Mouse (Mus musculus): Measurements from ENCODE around the gene Sp8. TPM values are rescaled to one million over a fixed set of nuclear protein-coding genes. Genes with fewer than 3 reads are reported as not detected.
A peak's percentile ranks its signal among the peaks of the same experiment; 100 is the strongest.

Sp8 gene
- polyA plus RNA-seq, 1 experiment from 2014 or later = 12.2 TPM

GRCm38 (mm10) chr12:118850851-118851410 is 4.8 kb downstream of the Sp8 start:
- Histone ChIP-seq H3K9me3 (replicated peaks) (no peaks in the 10 kb centered on the region), H3K4me1 (peaks cover 81% of the 10 kb centered on the region), H3K36me3 (peaks cover 6% of the 10 kb centered on the region; the same call in 1 of the 2 replicates), H3K4me3 (peak overlapping the region; percentile 69), H3K27me3 (ENCODE audit: low read depth, poor library complexity, severe bottlenecking) (peaks cover 85% of the 10 kb centered on the region), H3K27ac (replicated peaks) (peak overlapping the region; percentile 91; the same call in 1 of the 2 replicates)
- WGBS = 16% methylated on average over 12 of the region's 12 CpGs
- DNase-seq (ENCODE audit: low spot score) = no peak

- H3K27me3 ChIP-seq (ENCODE audit: low read depth, poor library complexity, severe bottlenecking) = peaks cover 71% of the 10 kb centered on the region
- peak overlapping the region; percentile 88; the same call in 1 of the 2 replicates for H3K27ac ChIP-seq (replicated peaks)
- no peaks in the 10 kb centered on the region for H3K9me3 ChIP-seq (replicated peaks)
- peaks cover 77% of the 10 kb centered on the region for H3K4me1 ChIP-seq
- peak overlapping the region; percentile 57 for H3K4me3 ChIP-seq
- 1% methylated on average over 3 of the region's 3 CpGs for WGBS
- peaks cover 6% of the 10 kb centered on the region; the same call in 1 of the 2 replicates for H3K36me3 ChIP-seq
- no peak for DNase-seq (ENCODE audit: low spot score)
These were observed 7.2 kb downstream of the Sp8 start for GRCm38 (mm10) chr12:118853331-118853730.

DNA sequence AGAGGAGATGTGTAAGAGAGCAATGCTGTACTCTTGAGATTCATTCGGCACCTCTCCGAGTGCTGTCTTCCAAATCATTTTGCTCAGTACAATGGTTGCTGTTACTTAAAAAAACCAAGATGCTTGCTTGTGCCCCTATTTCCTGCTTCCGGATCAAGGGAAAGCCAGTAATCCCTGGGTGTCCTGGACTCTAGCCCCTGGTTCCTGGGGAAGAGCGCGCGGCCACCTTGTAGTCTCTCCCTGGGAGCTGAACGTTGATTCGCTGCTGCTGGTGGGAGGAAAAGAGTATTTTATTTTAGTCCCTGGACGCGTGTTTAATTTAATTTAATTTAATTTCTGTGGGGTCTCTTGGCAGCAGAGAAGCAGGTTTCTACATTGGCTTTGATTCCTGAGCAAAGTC is 8.3 kb downstream of the Sp8 start:
- no peaks in the 10 kb centered on the region for H3K9me3 ChIP-seq (replicated peaks)
- H3K36me3 ChIP-seq = peaks cover 3% of the 10 kb centered on the region; the same call in 1 of the 2 replicates
- peaks cover 60% of the 10 kb centered on the region for H3K27me3 ChIP-seq (ENCODE audit: low read depth, poor library complexity, severe bottlenecking)
- peak overlapping the region; percentile 88 for H3K27ac ChIP-seq (replicated peaks)
- H3K4me1 ChIP-seq = peaks cover 68% of the 10 kb centered on the region
- DNase-seq (ENCODE audit: low spot score) = peak; percentile 57
- peak overlapping the region; percentile 57 for H3K4me3 ChIP-seq
- WGBS = 1% methylated on average over 10 of the region's 10 CpGs

DNA sequence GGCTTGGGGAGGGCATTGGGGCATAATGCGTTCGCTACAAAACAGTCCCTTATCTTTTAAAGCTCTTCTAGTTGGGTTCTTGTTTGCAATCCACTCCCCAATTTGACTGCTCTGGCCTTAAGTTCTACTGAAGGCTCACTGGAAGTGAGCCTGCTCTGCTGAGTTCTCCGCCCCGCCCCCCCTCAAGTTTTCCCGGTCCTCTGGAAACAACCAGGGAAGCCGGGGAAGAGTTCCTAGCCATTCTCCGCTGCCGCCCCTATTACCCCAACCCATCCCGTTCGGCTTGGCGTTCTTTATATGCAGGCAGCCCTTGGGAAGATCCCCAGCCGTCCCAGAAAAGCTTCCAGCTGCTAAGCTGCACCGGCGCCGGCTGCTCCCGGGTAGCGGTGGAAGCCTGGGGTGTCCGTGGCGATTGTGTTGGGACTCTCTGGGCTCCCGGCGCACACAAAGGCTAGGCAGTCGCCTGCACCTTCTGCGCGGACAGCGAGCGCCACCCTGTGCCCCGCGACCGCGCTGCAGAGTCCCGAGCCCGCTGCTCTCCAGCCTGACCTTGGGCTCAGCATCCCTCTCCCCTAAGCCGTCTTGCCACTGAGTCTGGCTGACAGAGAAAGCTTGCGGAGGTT is 8.8 kb downstream of the Sp8 start:
- H3K27me3 ChIP-seq (ENCODE audit: low read depth, poor library complexity, severe bottlenecking) = peaks cover 55% of the 10 kb centered on the region
- peak overlapping the region; percentile 88 for H3K27ac ChIP-seq (replicated peaks)
- H3K4me3 ChIP-seq = peak overlapping the region; percentile 57
- peaks cover 64% of the 10 kb centered on the region for H3K4me1 ChIP-seq
- WGBS = under 1% methylated on average over 34 of the region's 34 CpGs
- peak; percentile 93 for DNase-seq (ENCODE audit: low spot score)
- no peaks in the 10 kb centered on the region for H3K36me3 ChIP-seq
- H3K9me3 ChIP-seq (replicated peaks) = no peaks in the 10 kb centered on the region

- DNase-seq (ENCODE audit: low spot score) = peak; percentile 49
- Histone ChIP-seq H3K27ac (replicated peaks) (no peak overlapping the region), H3K4me3 (no peak overlapping the region), H3K4me1 (peaks cover 57% of the 10 kb centered on the region), H3K9me3 (replicated peaks) (no peaks in the 10 kb centered on the region), H3K36me3 (no peaks in the 10 kb centered on the region), H3K27me3 (ENCODE audit: low read depth, poor library complexity, severe bottlenecking) (peaks cover 43% of the 10 kb centered on the region)
- WGBS = 2% methylated on average over 7 of the region's 7 CpGs
These were observed 10.0 kb downstream of the Sp8 start for GRCm38 (mm10) chr12:118856151-118856550.

DNA sequence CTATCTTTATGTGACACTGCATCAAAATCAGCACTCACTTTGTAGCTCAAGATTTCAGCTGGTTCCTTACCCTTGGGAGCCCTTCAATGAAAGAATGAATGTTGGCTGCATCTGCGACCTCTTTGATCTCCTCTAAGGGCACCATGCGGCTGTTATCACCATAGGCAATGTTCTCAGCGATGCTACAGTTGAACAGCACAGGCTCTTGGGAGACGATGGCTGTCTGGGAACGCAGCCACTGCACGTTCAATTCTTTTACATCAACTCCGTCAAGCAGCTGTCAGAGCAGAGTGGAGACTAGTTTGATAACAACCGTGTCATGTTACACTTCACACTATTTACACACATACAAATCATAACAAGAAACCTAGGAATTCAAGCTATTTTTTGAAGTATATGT is 26.5 kb downstream of the Sp8 start:
- 88% methylated on average over 8 of the region's 8 CpGs for WGBS
- no peak for DNase-seq (ENCODE audit: low spot score)
- Histone ChIP-seq H3K4me3 (no peak overlapping the region), H3K4me1 (no peaks in the 10 kb centered on the region), H3K27me3 (ENCODE audit: low read depth, poor library complexity, severe bottlenecking) (no peaks in the 10 kb centered on the region), H3K9me3 (replicated peaks) (no peaks in the 10 kb centered on the region), H3K27ac (replicated peaks) (no peak overlapping the region), H3K36me3 (no peaks in the 10 kb centered on the region)

DNA sequence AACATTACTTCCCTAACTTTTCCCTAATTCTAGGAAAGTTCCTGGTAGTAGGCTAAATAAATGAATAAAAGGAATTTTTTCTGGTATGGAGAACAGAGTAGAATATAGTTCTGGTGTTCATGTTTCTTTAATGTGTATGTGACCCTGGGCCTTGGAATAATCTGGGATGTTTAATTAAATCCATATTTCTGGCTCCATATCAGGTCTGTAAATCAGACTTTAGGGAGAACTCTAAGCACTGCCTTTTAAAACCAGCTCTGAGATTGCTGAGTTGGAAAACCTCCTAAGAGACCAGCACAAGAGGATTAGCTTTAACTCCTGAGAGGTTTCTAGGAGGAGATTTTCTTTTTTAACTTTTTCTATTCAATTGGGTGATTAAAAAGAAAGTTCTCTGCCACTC is 36.7 kb downstream of the Sp8 start:
- no peak overlapping the region for H3K4me3 ChIP-seq
- no peaks in the 10 kb centered on the region for H3K36me3 ChIP-seq
- DNase-seq (ENCODE audit: low spot score) = no peak
- H3K4me1 ChIP-seq = no peaks in the 10 kb centered on the region
- H3K9me3 ChIP-seq (replicated peaks) = no peaks in the 10 kb centered on the region
- H3K27ac ChIP-seq (replicated peaks) = no peak overlapping the region
- no peaks in the 10 kb centered on the region for H3K27me3 ChIP-seq (ENCODE audit: low read depth, poor library complexity, severe bottlenecking)

DNA sequence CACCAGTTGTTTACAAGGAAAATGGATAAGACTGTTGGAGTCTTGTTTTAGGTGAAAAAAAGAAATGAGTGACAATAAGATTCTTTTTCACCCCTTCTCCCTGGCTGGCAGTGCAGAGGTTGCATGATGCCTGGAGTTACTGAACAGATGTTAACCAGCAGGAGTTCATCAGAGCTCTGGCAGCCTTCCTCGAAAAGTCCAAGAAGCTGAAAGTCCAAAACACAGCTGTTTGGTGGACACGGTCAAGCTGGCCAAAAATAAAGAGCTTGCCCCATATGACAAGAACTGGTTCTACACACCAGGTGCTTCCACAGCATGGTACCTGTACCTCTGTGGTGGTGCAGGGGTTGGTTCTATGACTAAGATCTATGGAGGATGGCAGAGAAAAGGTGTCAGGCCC is 41.8 kb downstream of the Sp8 start:
- H3K9me3 ChIP-seq (replicated peaks) = no peaks in the 10 kb centered on the region
- no peak overlapping the region for H3K4me3 ChIP-seq
- H3K27me3 ChIP-seq (ENCODE audit: low read depth, poor library complexity, severe bottlenecking) = no peaks in the 10 kb centered on the region
- no peaks in the 10 kb centered on the region for H3K36me3 ChIP-seq
- no peak for DNase-seq (ENCODE audit: low spot score)
- 74% methylated on average over 2 of the region's 2 CpGs for WGBS
- no peaks in the 10 kb centered on the region for H3K4me1 ChIP-seq
- no peak overlapping the region for H3K27ac ChIP-seq (replicated peaks)

Other genes starting within 250 kb of the Sp8 start
- gene Abcb5, start 120.1 kb downstream of the Sp8 start, polyA plus RNA-seq (2016; fragmentation: Nextera tagmentation; extraction: Ambion mirVana) = not detected in 2 replicates

Measured in midbrain, embryonic 10.5 days (tissue).